Mouse (Mus musculus) brain, embryonic 14.5 days (tissue): ENCODE results near the gene Samd4.
A peak's percentile ranks its signal among the peaks of the same experiment; 100 is the strongest.

Experiments
- CTCF ChIP-seq: fragments of 200-500 bp; IDR thresholded peaks from 2 replicates; pipeline ENCODE4 v1.5.1; 2012; ENCODE audit warnings: inconsistent platforms, mild to moderate bottlenecking, moderate library complexity, borderline replicate concordance; ENCODE audit not compliant: insufficient read depth, insufficient read length; ENCODE audit errors: extremely low read depth
- POLR2A ChIP-seq: fragments of 200-500 bp; IDR thresholded peaks from 2 replicates; pipeline ENCODE4 v1.6.1; 2012; ENCODE audit warnings: mild to moderate bottlenecking, inconsistent platforms, borderline replicate concordance; ENCODE audit not compliant: poor library complexity, insufficient read depth, insufficient read length, severe bottlenecking; ENCODE audit errors: extremely low read depth

GRCm38 (mm10) chr14:47004161-47004560 is 121.5 kb downstream of the Samd4 start:
- TF ChIP-seq CTCF (peak; percentile 46; the same call in 1 of the 2 replicates), POLR2A (no peak)
